Mouse (Mus musculus) heart, adult 8-10 months (tissue): ENCODE measurements around the gene Fhad1. TPM values are rescaled to one million over a fixed set of nuclear protein-coding genes. Genes with fewer than 3 reads are reported as not detected.
"Not testable (repeated sequence)": the region's sequence is repeated elsewhere in the genome, so short reads cannot be mapped to it uniquely, and the experiment has no call there.

Experiments
- DNase-seq: peaks from one replicate; pipeline ENCODE4 v3.0.0; 2022; ENCODE audit warnings: low spot score
- total RNA-seq, 4 experiments: library from RNA; stranded (reverse); gene quantifications; 2 replicates each; pipeline ENCODE4 v1.2.4; 2022

Fhad1 gene
- under 1 TPM; 0.26 to 0.41 (median 0.35) TPM for total RNA-seq

GRCm38 (mm10) chr4:142014659-142015608 lies at the start of gene Fhad1:
Gene Fhad1, minus strand, starts transcription at chr4:142015082.
- peak; percentile 25 for DNase-seq

- DNase-seq, result no peak
Observed at GRCm38 (mm10) chr4:142063057-142063534, 48.2 kb upstream of the Fhad1 start.

GRCm38 (mm10) chr4:142061485-142062240 lies 46.8 kb upstream of the Fhad1 start:
- no peak for DNase-seq

GRCm38 (mm10) chr4:142060455-142061378 lies 45.8 kb upstream of the Fhad1 start:
- no peak for DNase-seq

- DNase-seq, result no peak
Observed at GRCm38 (mm10) chr4:142059841-142060193, 44.9 kb upstream of the Fhad1 start.

- no peak for DNase-seq
Observed at GRCm38 (mm10) chr4:142059113-142059840, 44.4 kb upstream of the Fhad1 start.

GRCm38 (mm10) chr4:142057529-142058216 lies 42.8 kb upstream of the Fhad1 start:
- no peak for DNase-seq

- DNase-seq, result no peak
Observed at GRCm38 (mm10) chr4:142055600-142055999, 40.7 kb upstream of the Fhad1 start.

GRCm38 (mm10) chr4:142054580-142054979 lies 39.7 kb upstream of the Fhad1 start:
- no peak for DNase-seq

- DNase-seq, result no peak
Observed at GRCm38 (mm10) chr4:142053661-142054448, 39.0 kb upstream of the Fhad1 start.

GRCm38 (mm10) chr4:142053261-142053660 lies 38.4 kb upstream of the Fhad1 start:
- DNase-seq, result no peak

- no peak for DNase-seq
Observed at GRCm38 (mm10) chr4:142052391-142053132, 37.7 kb upstream of the Fhad1 start.

- DNase-seq, result not testable (repeated sequence)
Observed at GRCm38 (mm10) chr4:142051883-142052282, 37.0 kb upstream of the Fhad1 start.

- DNase-seq, result no peak
Observed at GRCm38 (mm10) chr4:142049963-142050362, 35.1 kb upstream of the Fhad1 start.

GRCm38 (mm10) chr4:142048391-142048790 lies 33.5 kb upstream of the Fhad1 start:
- no peak for DNase-seq

- no peak for DNase-seq
Observed at GRCm38 (mm10) chr4:142047005-142047404, 32.1 kb upstream of the Fhad1 start.

- no peak for DNase-seq
Observed at GRCm38 (mm10) chr4:142046496-142046895, 31.6 kb upstream of the Fhad1 start.

- no peak for DNase-seq
Observed at GRCm38 (mm10) chr4:142045595-142046163, 30.8 kb upstream of the Fhad1 start.
